Mouse (Mus musculus): ENCODE measurements at regions not wholly inside any gene's neighbourhood (a gene's known extent, or its start where the extent isn't known, plus 50 kb on each side); places are given as distances from the start of the nearest gene placed in this dataset.

DNA sequence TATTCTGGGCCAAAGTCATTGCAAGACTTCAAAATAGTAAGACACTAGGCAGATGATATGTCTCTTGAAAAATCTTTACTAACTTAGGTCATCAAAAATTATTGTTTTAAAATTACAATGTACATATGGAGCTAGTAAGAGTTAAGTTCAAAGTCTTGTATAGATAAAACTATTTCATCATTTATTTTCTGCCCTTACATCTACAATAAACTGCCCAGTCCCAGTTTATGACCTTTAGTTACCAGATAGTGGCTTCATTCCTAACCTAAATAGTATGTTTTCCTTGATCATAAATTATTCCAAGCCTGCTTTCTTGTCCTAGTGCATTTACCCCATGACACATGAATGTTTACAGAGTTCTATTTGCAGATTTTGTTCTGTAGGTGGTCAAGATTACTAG is 72.9 kb downstream of the Manea start:
- TF ChIP-seq ZC3H11A (IDR thresholded peaks at IDR 0.05; ENCODE audit: borderline replicate concordance, low read depth, low read length) (no peak), ZNF384 (IDR thresholded peaks at IDR 0.05; ENCODE audit: low read depth, low read length) (no peak), MAFK (IDR thresholded peaks at IDR 0.05; ENCODE audit: insufficient read depth, low read depth, low read length) (no peak)

Measured in ES-E14 (cell line).